Comparison of ENCODE assay signal across 26 mouse cellular contexts in genomic region chr5:52388092-52388749, GRCm38 (mm10). TPM values are rescaled to one million over a fixed set of nuclear protein-coding genes. Genes with fewer than 3 reads are reported as not detected.
DNase-seq lines count a peak whose midpoint lies in the region; ATAC-seq lines count a peak whose summit lies in the region.
"Had no signal": no experiment of that assay in that cellular context is flagged by ENCODE, and none has a peak within 500 bp of the region (broad histone marks: within the 10 kb centered on the region; RNA-seq: fewer than 3 reads in every experiment).

No protein-coding gene starts in this region.

- H3K4me2 ChIP-seq in midbrain, embryonic 11.5 days, result no peak overlapping the region
- H3K4me2 ChIP-seq in midbrain, embryonic 16.5 days (ENCODE audit: low read length), result no peak overlapping the region
- H3K4me2 ChIP-seq: limb, embryonic 12.5 days; liver, embryonic 11.5 days; midbrain, embryonic 13.5 days had no signal

- H3K27me3 ChIP-seq in midbrain, embryonic 11.5 days (ENCODE audit: control insufficient read depth, insufficient read depth, low read length), result no peaks in the 10 kb centered on the region
- no peaks in the 10 kb centered on the region for H3K27me3 ChIP-seq in midbrain, embryonic 16.5 days (ENCODE audit: control insufficient read depth, insufficient read depth, low read depth, low read length)
- H3K27me3 ChIP-seq: limb, embryonic 12.5 days; midbrain, embryonic 13.5 days had no signal

- H3K4me1 ChIP-seq in midbrain, embryonic 11.5 days (ENCODE audit: control insufficient read depth, insufficient read depth, low read length), result no peaks in the 10 kb centered on the region
- peaks cover 2% of the 10 kb centered on the region; the same call in 1 of the 2 replicates for H3K4me1 ChIP-seq in midbrain, embryonic 16.5 days (ENCODE audit: control insufficient read depth, insufficient read depth, low read length)
- H3K4me1 ChIP-seq: heart, embryonic 10.5 days; limb, embryonic 12.5 days; midbrain, embryonic 13.5 days had no signal

- WGBS in midbrain, embryonic 11.5 days, result 75% methylated on average over 7 of the region's 7 CpGs
- WGBS in midbrain, embryonic 16.5 days, result 67% methylated on average over 7 of the region's 7 CpGs

- no peak overlapping the region for H3K9ac ChIP-seq in midbrain, embryonic 11.5 days (ENCODE audit: low read length)
- H3K9ac ChIP-seq in midbrain, embryonic 16.5 days (ENCODE audit: low read depth, low read length), result no peak overlapping the region
- H3K9ac ChIP-seq: limb, embryonic 12.5 days; midbrain, embryonic 13.5 days had no signal

- no peak overlapping the region for H3K27ac ChIP-seq in midbrain, embryonic 11.5 days (ENCODE audit: low read depth, low read length)
- no peak overlapping the region for H3K27ac ChIP-seq in midbrain, embryonic 16.5 days (ENCODE audit: low read length)
- H3K27ac ChIP-seq: embryonic facial prominence, embryonic 10.5 days; heart, embryonic 10.5 days; limb, embryonic 12.5 days; midbrain, embryonic 13.5 days; stomach, postnatal 0 days had no signal

- ATAC-seq in frontal cortex, adult (ENCODE audit: low TSS enrichment), result peak; percentile 80
- ATAC-seq in midbrain, embryonic 11.5 days (ENCODE audit: low FRiP score), result no peak
- no peak for ATAC-seq in midbrain, embryonic 16.5 days
- ATAC-seq: activated CD4-positive, CD25-positive, alpha-beta regulatory T cell, adult 4 months; forebrain, embryonic 16.5 days; intestine, postnatal 0 days; midbrain, embryonic 13.5 days had no signal

- H3K4me3 ChIP-seq in midbrain, embryonic 11.5 days (ENCODE audit: low read depth, low read length), result no peak overlapping the region
- no peak overlapping the region for H3K4me3 ChIP-seq in midbrain, embryonic 16.5 days (ENCODE audit: low read depth, low read length)
- H3K4me3 ChIP-seq: embryonic facial prominence, embryonic 10.5 days; heart, embryonic 10.5 days; limb, embryonic 12.5 days; midbrain, embryonic 13.5 days had no signal

- H3K36me3 ChIP-seq in midbrain, embryonic 11.5 days (ENCODE audit: control insufficient read depth, insufficient read depth, low read length), result no peaks in the 10 kb centered on the region
- H3K36me3 ChIP-seq in midbrain, embryonic 16.5 days (ENCODE audit: control insufficient read depth, insufficient read depth, low read length), result no peaks in the 10 kb centered on the region
- H3K36me3 ChIP-seq: embryonic facial prominence, embryonic 10.5 days; limb, embryonic 12.5 days had no signal

- DNase-seq in frontal cortex, postnatal 25 days (ENCODE audit: low spot score in 2 of 2), result no peak
- DNase-seq in layer of hippocampus, adult 18-20 months (ENCODE audit: low spot score in 2 of 2), result peak; percentile 37 to 59
- no peak for DNase-seq in layer of hippocampus, adult 9-10 months (ENCODE audit: low spot score)
- DNase-seq in midbrain, embryonic 11.5 days (ENCODE audit: low spot score, missing footprints), result peak; percentile 21
- peak; percentile 76 for DNase-seq in telencephalon, adult 2 months (ENCODE audit: low read depth, low spot score)
- DNase-seq in kidney, postnatal 25 days, result no peak
- DNase-seq: adrenal gland, adult 8-10 months; cerebellum, adult 9-10 months; gastrocnemius, postnatal 10 days; heart, postnatal 4 days; kidney, postnatal 36 days; lung, adult 18-20 months; lung, postnatal 14 days had no signal

- no peaks in the 10 kb centered on the region for H3K9me3 ChIP-seq in midbrain, embryonic 11.5 days (ENCODE audit: control insufficient read depth, low read length)
- no peaks in the 10 kb centered on the region for H3K9me3 ChIP-seq in midbrain, embryonic 16.5 days (replicated peaks; ENCODE audit: control insufficient read depth, low read length, poor library complexity, severe bottlenecking)
- H3K9me3 ChIP-seq: embryonic facial prominence, embryonic 10.5 days; limb, embryonic 12.5 days; midbrain, embryonic 13.5 days had no signal

RNA-seq across cellular contexts. Expression of gene Sod3, which starts 24.6 kb away (rescaled TPM):
- 1 to 10 TPM; 4.7 to 5.9 TPM for total RNA-seq in layer of hippocampus, adult 18-20 months (2021)
- polyA plus RNA-seq in midbrain, embryonic 11.5 days (2014; fragmentation: Nextera tagmentation; extraction: Ambion mirVana), result 0.74 and 0.75 TPM in 2 replicates
- 1.8 and 2.8 TPM in 2 replicates for polyA plus RNA-seq in midbrain, embryonic 16.5 days (2015; fragmentation: Nextera tagmentation; extraction: Ambion mirVana)
- total RNA-seq: common myeloid progenitor, adult 5-6 weeks; granulocyte monocyte progenitor cell, adult 5-6 weeks had no signal
- polyA plus RNA-seq: limb, embryonic 12.5 days had no signal

Comparison
In these comparisons a context has a peak if more than half of its experiments do, and no peak if none do; other contexts are left out.
1. DNase-seq: peak in layer of hippocampus, adult 18-20 months (2 of 2), midbrain, embryonic 11.5 days (single experiment) and telencephalon, adult 2 months (single experiment); none in frontal cortex, postnatal 25 days (0 of 2), layer of hippocampus, adult 9-10 months (single experiment) and kidney, postnatal 25 days (0 of 2).